Mouse (Mus musculus) liver, adult 10 weeks (tissue): ENCODE results near the gene Mgat1. TPM values are rescaled to one million over a fixed set of nuclear protein-coding genes. Genes with fewer than 3 reads are reported as not detected.

Experiments used
- polyA plus RNA-seq: library from polyadenylated mRNA; stranded (reverse); fragments of 350-450 nt; fragmentation: Illumina TruSeq; extraction: RNeasy Lipid Tissue Mini Kit (QIAGEN cat#74804); gene quantifications from one replicate; pipeline ENCODE4 v1.2.3, GENCODE M21; 2014; ENCODE audit warnings: low read depth, low replicate concordance

The Mgat1 gene
- 30.2 TPM for polyA plus RNA-seq

DNA sequence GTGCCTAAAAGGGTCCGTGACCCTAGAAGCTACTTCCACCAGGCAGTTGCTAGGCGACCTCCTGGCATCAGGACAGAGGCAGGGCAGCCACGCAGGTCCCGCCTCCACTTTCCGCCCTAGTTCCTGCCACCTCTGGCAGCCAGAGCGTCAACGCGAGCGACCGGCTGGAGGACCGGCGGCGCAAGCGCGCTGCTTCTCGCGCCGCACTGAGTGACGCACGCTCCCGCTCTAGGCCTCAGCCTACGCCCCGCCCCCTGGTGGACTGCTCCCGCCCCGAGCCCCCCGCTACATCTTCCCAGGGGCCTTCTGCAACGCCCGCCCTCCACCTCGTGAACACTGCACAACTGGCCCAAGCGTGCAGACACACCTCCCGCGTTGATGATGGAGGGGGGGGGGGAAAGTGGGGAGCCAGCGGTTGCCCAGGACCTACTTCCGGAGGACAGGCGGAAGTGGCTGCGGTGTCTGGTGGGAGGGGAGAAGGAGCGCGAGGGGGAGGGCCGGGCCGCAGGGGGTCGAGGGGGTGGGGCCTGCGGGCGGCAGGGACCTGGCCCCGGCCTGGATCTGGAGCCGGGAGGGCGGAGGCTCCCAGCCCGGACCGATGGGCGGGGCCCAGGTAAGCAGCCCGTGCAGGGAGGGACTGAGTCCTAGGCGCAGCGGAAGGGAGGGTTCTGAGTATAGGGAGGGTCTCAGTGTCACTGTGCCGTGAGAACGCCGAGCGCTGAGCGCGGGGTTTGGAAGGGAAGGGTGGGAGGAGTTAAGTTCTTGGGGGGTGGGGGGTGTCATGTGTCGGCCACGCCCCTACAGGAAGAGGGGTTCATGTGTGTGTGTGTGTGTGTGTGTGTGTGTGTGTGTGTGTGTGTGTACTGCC lies at the start of gene Mgat1:
Gene Mgat1 (plus strand): TSS at position 465 of the 868 bp plus-strand sequence.

DNA sequence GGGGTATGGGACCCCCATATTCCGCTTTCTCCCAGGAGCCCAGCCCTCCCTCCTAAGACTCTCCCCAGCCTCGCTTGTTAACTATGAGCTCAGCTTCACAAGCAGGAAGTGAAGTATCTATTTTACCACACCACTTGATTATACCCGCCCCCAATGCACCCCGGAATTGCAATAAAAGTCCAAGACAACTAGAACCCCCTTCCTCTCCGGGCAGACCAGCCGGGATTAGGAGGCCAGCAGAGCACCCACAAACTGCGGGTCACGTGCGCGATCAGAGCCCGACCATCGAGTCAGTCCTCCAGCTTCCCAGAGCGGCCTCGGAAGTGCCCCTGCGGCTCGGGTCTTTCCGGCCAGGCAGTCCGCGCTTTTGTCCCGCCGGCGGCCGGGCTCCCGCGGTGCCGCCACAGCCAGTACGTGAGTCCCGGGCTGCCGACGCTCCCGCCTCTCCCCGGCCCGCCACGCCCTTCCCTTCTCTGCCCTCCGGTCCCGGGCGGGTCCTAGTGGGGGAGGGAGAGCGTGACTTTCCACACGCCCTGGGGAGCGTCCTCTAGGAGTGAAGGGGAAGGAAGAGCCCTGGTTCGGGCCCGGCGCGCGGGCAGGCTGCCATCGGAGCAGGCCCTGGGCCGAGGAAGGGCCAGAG lies 40.7 kb upstream of the Mgat1 start, which contains the start of gene Zfp62:
Gene Zfp62 (plus strand): TSS at position 164 of the 640 bp plus-strand sequence.

DNA sequence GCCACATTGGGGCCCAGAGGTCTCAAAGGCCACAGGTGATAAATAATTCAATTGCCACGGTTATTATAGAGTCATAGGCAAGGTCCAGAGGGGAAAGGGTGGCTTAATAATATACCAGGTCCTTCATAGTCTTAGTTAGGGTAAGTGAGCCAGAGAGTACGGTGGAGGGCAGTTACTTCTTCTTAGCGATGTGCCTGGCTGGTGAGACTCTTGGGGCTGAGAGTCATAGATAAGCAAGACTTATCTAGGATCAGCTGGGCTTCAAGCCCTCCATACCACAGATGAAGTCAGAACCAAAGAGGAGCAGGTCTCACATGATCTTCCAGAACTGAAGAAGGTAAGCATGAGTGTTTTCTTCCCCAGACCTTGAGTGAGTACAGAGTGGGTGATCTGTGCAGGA lies 34.2 kb downstream of the Mgat1 start, which contains the start of gene Olfr1393:
Gene Olfr1393 (plus strand): TSS at position 83 of the 400 bp plus-strand sequence.

DNA sequence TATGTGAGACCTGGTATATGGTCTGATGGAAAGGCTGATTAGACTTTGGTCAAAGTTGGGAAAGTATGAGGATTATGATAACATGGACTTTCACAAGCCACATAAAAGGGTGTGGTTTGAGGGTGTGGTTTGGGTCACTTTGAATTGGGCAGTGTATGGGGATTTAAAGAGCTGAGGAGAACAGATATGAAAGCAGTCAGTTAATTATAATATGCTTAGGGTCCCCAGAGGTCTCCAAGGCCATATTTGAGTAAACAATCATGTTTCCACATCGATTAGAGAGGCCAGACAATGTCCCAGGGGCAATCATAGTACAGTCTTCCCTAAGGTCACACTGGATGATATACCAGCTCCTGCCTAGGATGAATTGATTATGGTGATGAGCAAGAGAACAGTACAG lies 41.0 kb downstream of the Mgat1 start, which contains the start of gene Olfr1392:
Gene Olfr1392 (plus strand): TSS at position 301 of the 400 bp plus-strand sequence.

DNA sequence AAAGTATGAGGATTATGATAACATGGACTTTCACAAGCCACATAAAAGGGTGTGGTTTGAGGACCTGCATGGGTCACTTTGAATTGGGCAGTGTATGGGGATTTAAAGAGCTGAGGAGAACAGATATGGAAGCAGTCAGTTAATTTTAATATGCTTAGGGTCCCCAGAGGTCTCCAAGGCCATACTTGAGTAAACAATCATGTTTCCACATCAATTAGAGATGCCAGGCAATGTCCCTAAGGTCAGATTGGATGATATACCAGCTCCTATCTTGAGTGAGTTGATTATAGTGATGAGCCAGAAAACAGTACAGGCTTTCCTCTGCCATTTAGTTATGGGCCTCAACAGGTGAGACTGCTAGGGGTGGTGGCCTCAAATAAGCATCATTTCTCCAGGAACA lies 60.5 kb downstream of the Mgat1 start, which contains the start of gene Olfr10:
Gene Olfr10 (plus strand): TSS at position 301 of the 400 bp plus-strand sequence.

Other genes with a start within 250 kb of the Mgat1 start
- 3.9 TPM for gene 9930111J21Rik2, start 192.9 kb upstream of the Mgat1 start, polyA plus RNA-seq
- gene Tgtp2, start 180.0 kb upstream of the Mgat1 start, polyA plus RNA-seq: 11.2 TPM
- 51.2 TPM for gene Ifi47, start 167.6 kb upstream of the Mgat1 start, polyA plus RNA-seq
- 0.19 TPM for gene Olfr1396, start 129.3 kb upstream of the Mgat1 start, polyA plus RNA-seq
- not detected for gene Olfr1395, start 101.9 kb upstream of the Mgat1 start, polyA plus RNA-seq
- not detected for gene Olfr1394, start 89.8 kb upstream of the Mgat1 start, polyA plus RNA-seq
- gene Btnl9, start 57.0 kb upstream of the Mgat1 start, polyA plus RNA-seq: 5.2 TPM
- 38.5 TPM for gene Zfp62, start 40.9 kb upstream of the Mgat1 start, polyA plus RNA-seq
- gene Olfr1393, start 34.1 kb downstream of the Mgat1 start, polyA plus RNA-seq: 0.48 TPM
- gene Olfr1392, start 41.1 kb downstream of the Mgat1 start, polyA plus RNA-seq: not detected
- gene Olfr10, start 60.5 kb downstream of the Mgat1 start, polyA plus RNA-seq: not detected
- gene Olfr1391, start 78.6 kb downstream of the Mgat1 start, polyA plus RNA-seq: not detected
- gene Olfr1390, start 91.0 kb downstream of the Mgat1 start, polyA plus RNA-seq: not detected
- gene Olfr1389, start 178.9 kb downstream of the Mgat1 start, polyA plus RNA-seq: not detected
- gene Olfr1388, start 192.4 kb downstream of the Mgat1 start, polyA plus RNA-seq: not detected
- not detected for gene Olfr1387, start 211.2 kb downstream of the Mgat1 start, polyA plus RNA-seq
- gene Olfr1386, start 220.9 kb downstream of the Mgat1 start, polyA plus RNA-seq: not detected
- gene Olfr1385, start 244.9 kb downstream of the Mgat1 start, polyA plus RNA-seq: not detected